Mouse (Mus musculus) c-Kit-positive CD71-negative TER-119-negative erythroid progenitor cells, embryonic 14.5 days (primary cell): ENCODE results near the gene Adamts18.

Experiments used
- DNase-seq: peaks from one replicate; pipeline ENCODE4 v3.0.0-alpha.2; 2013; ENCODE audit warnings: low read depth

The Adamts18 gene

GRCm38 (mm10) chr8:113848653-113849135, at the start of gene Adamts18:
Gene Adamts18, minus strand, starts transcription at chr8:113848738.
- no peak for DNase-seq

- DNase-seq, result no peak
Measured at GRCm38 (mm10) chr8:113896446-113896845, 47.9 kb upstream of the Adamts18 start.

GRCm38 (mm10) chr8:113891376-113891775, 42.8 kb upstream of the Adamts18 start:
- DNase-seq, result no peak

- no peak for DNase-seq
Measured at GRCm38 (mm10) chr8:113886509-113886908, 38.0 kb upstream of the Adamts18 start.

- no peak for DNase-seq
Measured at GRCm38 (mm10) chr8:113885101-113885500, 36.6 kb upstream of the Adamts18 start.

GRCm38 (mm10) chr8:113883994-113884393, 35.5 kb upstream of the Adamts18 start:
- DNase-seq, result no peak

- DNase-seq, result no peak
Measured at GRCm38 (mm10) chr8:113882558-113882957, 34.0 kb upstream of the Adamts18 start.

GRCm38 (mm10) chr8:113878411-113879006, 30.0 kb upstream of the Adamts18 start:
- DNase-seq, result no peak

GRCm38 (mm10) chr8:113873446-113874120, 25.0 kb upstream of the Adamts18 start:
- no peak for DNase-seq

GRCm38 (mm10) chr8:113872436-113872835, 23.9 kb upstream of the Adamts18 start:
- DNase-seq, result no peak

- DNase-seq, result no peak
Measured at GRCm38 (mm10) chr8:113866530-113866929, 18.0 kb upstream of the Adamts18 start.

GRCm38 (mm10) chr8:113865326-113866093, 17.0 kb upstream of the Adamts18 start:
- no peak for DNase-seq

GRCm38 (mm10) chr8:113859890-113860683, 11.5 kb upstream of the Adamts18 start:
- DNase-seq, result no peak

GRCm38 (mm10) chr8:113858801-113859200, 10.3 kb upstream of the Adamts18 start:
- DNase-seq, result no peak

GRCm38 (mm10) chr8:113854622-113855293, 6.2 kb upstream of the Adamts18 start:
- no peak for DNase-seq

- no peak for DNase-seq
Measured at GRCm38 (mm10) chr8:113853714-113854113, 5.2 kb upstream of the Adamts18 start.

GRCm38 (mm10) chr8:113851655-113852054, 3.1 kb upstream of the Adamts18 start:
- no peak for DNase-seq

GRCm38 (mm10) chr8:113848081-113848652, 371 bp downstream of the Adamts18 start:
- DNase-seq, result no peak

- no peak for DNase-seq
Measured at GRCm38 (mm10) chr8:113847606-113848080, 895 bp downstream of the Adamts18 start.

- DNase-seq, result no peak
Measured at GRCm38 (mm10) chr8:113846669-113847068, 1.9 kb downstream of the Adamts18 start.

- DNase-seq, result no peak
Measured at GRCm38 (mm10) chr8:113844801-113845301, 3.7 kb downstream of the Adamts18 start.
